Mouse (Mus musculus): Measurements from ENCODE around the gene Casz1.

- no peak for TF ChIP-seq CTCF (IDR thresholded peaks at IDR 0.05)
- no peak for TF ChIP-seq EP300 (IDR thresholded peaks at IDR 0.05)
These were observed 168.5 kb downstream of the Casz1 start for GRCm38 (mm10) chr4:148972707-148973106.
